Mouse (Mus musculus) CH12.LX (cell line): ENCODE measurements around the gene Glb1. TPM values are rescaled to one million over a fixed set of nuclear protein-coding genes. Genes with fewer than 3 reads are reported as not detected.
A peak's percentile ranks its signal among the peaks of the same experiment; 100 is the strongest.

ENCODE experiments used
- DNase-seq: peaks from one replicate; pipeline ENCODE4 v3.0.0-alpha.2; 2013; ENCODE audit errors: extremely low read depth
- H3K27ac ChIP-seq: 2 replicates; pipeline ENCODE4 v1.5.1; 2012; ENCODE audit warnings: low read depth, mild to moderate bottlenecking, control low read depth, moderate library complexity; ENCODE audit not compliant: insufficient read depth
- H3K27me3 ChIP-seq: replicated peaks from 2 replicates; pipeline ENCODE3; 2012; ENCODE audit warnings: inconsistent platforms
- H3K36me3 ChIP-seq, 2 experiments: replicated peaks in 1 of 2; 2 replicates each; pipeline versions ENCODE3 to v1.6.1; 2012; ENCODE audit warnings: inconsistent platforms in 1 of 2, low read length in 1 of 2, mild to moderate bottlenecking in 1 of 2, mixed read lengths in 1 of 2, moderate library complexity in 1 of 2; ENCODE audit not compliant: control insufficient read depth in 1 of 2, insufficient read depth in 1 of 2
- H3K4me1 ChIP-seq, 2 experiments: 2 replicates each; pipeline ENCODE4 v1.6.1; 2012; ENCODE audit warnings: inconsistent platforms in 1 of 2, moderate library complexity in 1 of 2; ENCODE audit not compliant: insufficient read depth in 2 of 2, control insufficient read depth in 1 of 2
- H3K4me2 ChIP-seq: 2 replicates; pipeline ENCODE4 v1.6.1; 2012; ENCODE audit warnings: low read depth, mild to moderate bottlenecking, control low read depth; ENCODE audit not compliant: poor library complexity, insufficient read depth, severe bottlenecking
- H3K4me3 ChIP-seq, 3 experiments: fragments of 150-350 bp in 1 of 3; sonication (generic) in 1 of 3; replicated peaks in 1 of 3; 2 replicates each; pipeline versions ENCODE3 to v1.5.1; 2011 to 2012; ENCODE audit warnings: low read depth in 2 of 3, low read length in 2 of 3, mild to moderate bottlenecking in 2 of 3, moderate library complexity in 2 of 3, control low read depth in 1 of 3, improper control_type of control experiment in 1 of 3, inconsistent platforms in 1 of 3, mixed read lengths in 1 of 3; ENCODE audit not compliant: poor library complexity in 1 of 3
- H3K79me2 ChIP-seq: replicated peaks from 2 replicates; pipeline ENCODE4 v1.6.1; 2012; ENCODE audit warnings: mild to moderate bottlenecking, moderate library complexity; ENCODE audit not compliant: control insufficient read depth, poor library complexity, insufficient read depth, severe bottlenecking; ENCODE audit errors: extremely low read depth
- H3K9ac ChIP-seq: 2 replicates; pipeline ENCODE4 v1.6.1; 2012; ENCODE audit warnings: low read depth, mild to moderate bottlenecking, control low read depth, moderate library complexity; ENCODE audit not compliant: insufficient read depth
- H3K9me3 ChIP-seq: replicated peaks from 2 replicates; pipeline ENCODE3; 2012; ENCODE audit warnings: low read length, inconsistent platforms, mixed read lengths
- CHD2 ChIP-seq: IDR thresholded peaks from 2 replicates; pipeline ENCODE4 v1.6.1; 2011; ENCODE audit warnings: low read length, improper control_type of control experiment
- CTCF ChIP-seq, 2 experiments: IDR thresholded peaks in 1 of 2; conservative IDR thresholded peaks in 1 of 2; 2 replicates each; pipeline ENCODE4 v1.5.1; 2011 to 2012; ENCODE audit warnings: low read depth in 2 of 2, low read length in 2 of 2, improper control_type of control experiment in 1 of 2, inconsistent platforms in 1 of 2, mild to moderate bottlenecking in 1 of 2, moderate library complexity in 1 of 2
- E2F4 ChIP-seq: IDR thresholded peaks from 2 replicates; pipeline ENCODE4 v1.6.1; 2011; ENCODE audit warnings: low read depth, low read length, improper control_type of control experiment; ENCODE audit not compliant: insufficient replicate concordance
- EP300 ChIP-seq: IDR thresholded peaks from 2 replicates; pipeline ENCODE4 v1.6.1; 2011; ENCODE audit warnings: low read length, improper control_type of control experiment
- GABPA ChIP-seq: IDR thresholded peaks from 2 replicates; pipeline ENCODE4 v1.6.1; 2012; ENCODE audit warnings: low read depth, low read length, improper control_type of control experiment, inconsistent platforms; ENCODE audit not compliant: insufficient replicate concordance
- IRF4 ChIP-seq: IDR thresholded peaks from 2 replicates; pipeline ENCODE4 v1.6.1; 2014; ENCODE audit warnings: low read depth, mild to moderate bottlenecking, inconsistent platforms, low read length, improper control_type of control experiment
- MAFK ChIP-seq: IDR thresholded peaks from 2 replicates; pipeline ENCODE4 v1.6.1; 2011; ENCODE audit warnings: low read length, improper control_type of control experiment; ENCODE audit not compliant: insufficient replicate concordance
- MEF2A ChIP-seq: IDR thresholded peaks from 2 replicates; pipeline ENCODE4 v1.6.1; 2014; ENCODE audit warnings: low read depth, mild to moderate bottlenecking, inconsistent platforms, low read length, improper control_type of control experiment, borderline replicate concordance
- MYC ChIP-seq: IDR thresholded peaks from 2 replicates; pipeline ENCODE4 v1.6.1; 2011; ENCODE audit warnings: low read depth, mild to moderate bottlenecking, improper control_type of control experiment, low read length
- SIN3A ChIP-seq: IDR thresholded peaks from 2 replicates; pipeline ENCODE4 v1.6.1; 2012; ENCODE audit warnings: low read length, improper control_type of control experiment, inconsistent platforms
- SMC3 ChIP-seq: IDR thresholded peaks from 2 replicates; pipeline ENCODE4 v1.6.1; 2011; ENCODE audit warnings: low read depth, low read length, improper control_type of control experiment
- TBP ChIP-seq: conservative IDR thresholded peaks from 2 replicates; pipeline ENCODE4 v1.6.1; 2011; ENCODE audit warnings: low read depth, low read length, improper control_type of control experiment
- TCF12 ChIP-seq: IDR thresholded peaks from 2 replicates; pipeline ENCODE4 v1.6.1; 2014; ENCODE audit warnings: low read depth, mild to moderate bottlenecking, inconsistent platforms, low read length, improper control_type of control experiment
- USF1 ChIP-seq: IDR thresholded peaks from 2 replicates; pipeline ENCODE4 v1.6.1; 2014; ENCODE audit warnings: low read depth, mild to moderate bottlenecking, inconsistent platforms, low read length, improper control_type of control experiment
- USF2 ChIP-seq: conservative IDR thresholded peaks from 2 replicates; pipeline ENCODE4 v1.6.1; 2011; ENCODE audit warnings: low read depth, low read length, improper control_type of control experiment
- ZC3H11A ChIP-seq: IDR thresholded peaks from 2 replicates; pipeline ENCODE4 v1.6.1; 2012; ENCODE audit warnings: low read depth, mild to moderate bottlenecking, inconsistent platforms, low read length, improper control_type of control experiment
- ZKSCAN1 ChIP-seq: IDR thresholded peaks from 2 replicates; pipeline ENCODE4 v1.6.1; 2012; ENCODE audit warnings: low read depth, inconsistent platforms, low read length, improper control_type of control experiment, borderline replicate concordance
- ZMIZ1 ChIP-seq: IDR thresholded peaks from 2 replicates; pipeline ENCODE4 v1.6.1; 2012; ENCODE audit warnings: low read depth, mild to moderate bottlenecking, inconsistent platforms, low read length, improper control_type of control experiment
- ZNF384 ChIP-seq: IDR thresholded peaks from 2 replicates; pipeline ENCODE4 v1.6.1; 2012; ENCODE audit warnings: low read depth, low read length, improper control_type of control experiment, inconsistent platforms
- dilution Hi-C: fragments of 300-500 bp; cut with MboI; formaldehyde crosslinking; loops from 2 replicates; pipeline ENCODE4 v1.14.3; 2020; ENCODE audit warnings: low sequenced_read_pairs; ENCODE audit not compliant: extremely low pct_unique_long_range_greater_than_20kb, extremely low pct_ligation_motif_present
- in situ Hi-C: fragments of 300-500 bp; cut with MboI; formaldehyde crosslinking; loops from 3 replicates; pipeline ENCODE4 v1.14.3; 2019; ENCODE audit warnings: low sequenced_read_pairs, low pct_ligation_motif_present, low pct_unique_long_range_greater_than_20kb, mixed read lengths
- polyA plus RNA-seq: library from polyadenylated mRNA; unstranded; fragments of >175 nt; gene quantifications from 2 replicates; pipeline ENCODE4 v1.2.1, GENCODE M21; 2012; ENCODE audit warnings: low read depth; ENCODE audit not compliant: insufficient read length
- total RNA-seq, 2 experiments: library from RNA; depleted of rRNA; stranded (reverse); fragments of 300-350 nt in 1 of 2; fragments of >200 nt in 1 of 2; gene quantifications; 2 replicates each; pipeline ENCODE4 v1.2.3; 2012 to 2014

Gene Glb1
- total and polyA plus RNA-seq, 3 experiments: 25.7 to 40.7 (median 35.4) TPM

DNA sequence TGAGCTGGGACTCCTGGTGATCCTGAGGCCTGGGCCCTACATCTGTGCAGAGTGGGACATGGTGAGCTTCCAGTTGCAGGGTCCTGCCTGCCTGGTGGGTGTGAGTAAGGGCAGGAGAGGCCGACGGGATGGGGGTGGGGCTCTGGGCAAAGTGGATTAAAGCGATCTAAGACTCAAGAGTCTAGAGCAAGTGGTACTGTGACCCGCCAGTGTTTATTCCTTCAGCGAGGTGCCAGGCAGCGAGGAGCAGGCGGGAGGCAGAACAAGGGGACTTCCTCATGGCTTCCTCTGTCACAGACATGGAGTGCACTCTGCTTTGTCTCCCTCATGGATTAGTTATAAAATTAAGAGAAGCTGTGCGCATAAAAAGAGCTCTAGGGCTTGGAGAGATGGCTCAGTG lies 19.6 kb downstream of the Glb1 start:
- dilution Hi-C loops: no loop called here
- TF ChIP-seq MYC (no peak), SMC3 (no peak), ZC3H11A (no peak), MAFK (no peak), GABPA (no peak), MEF2A (no peak), USF1 (no peak), IRF4 (no peak), ZKSCAN1 (no peak), CHD2 (no peak), EP300 (no peak), TCF12 (no peak), E2F4 (no peak), TBP (no peak), ZMIZ1 (no peak), USF2 (no peak), SIN3A (no peak), ZNF384 (no peak)
- peaks cover 0 to 13% of the 10 kb centered on the region in 2 experiments; a peak in 2 of 4 replicates for H3K4me1 ChIP-seq
- in situ Hi-C loops: no loop called here
- H3K27me3 ChIP-seq: no peaks in the 10 kb centered on the region
- no peak for DNase-seq
- H3K9ac ChIP-seq: no peak overlapping the region
- no peak overlapping the region for H3K27ac ChIP-seq
- H3K36me3 ChIP-seq: peaks cover 30 to 58% of the 10 kb centered on the region in 2 experiments
- H3K4me2 ChIP-seq: no peak overlapping the region
- H3K9me3 ChIP-seq: peaks cover 3% of the 10 kb centered on the region
- no peaks in the 10 kb centered on the region for H3K79me2 ChIP-seq
- H3K4me3 ChIP-seq: no peak overlapping the region

DNA sequence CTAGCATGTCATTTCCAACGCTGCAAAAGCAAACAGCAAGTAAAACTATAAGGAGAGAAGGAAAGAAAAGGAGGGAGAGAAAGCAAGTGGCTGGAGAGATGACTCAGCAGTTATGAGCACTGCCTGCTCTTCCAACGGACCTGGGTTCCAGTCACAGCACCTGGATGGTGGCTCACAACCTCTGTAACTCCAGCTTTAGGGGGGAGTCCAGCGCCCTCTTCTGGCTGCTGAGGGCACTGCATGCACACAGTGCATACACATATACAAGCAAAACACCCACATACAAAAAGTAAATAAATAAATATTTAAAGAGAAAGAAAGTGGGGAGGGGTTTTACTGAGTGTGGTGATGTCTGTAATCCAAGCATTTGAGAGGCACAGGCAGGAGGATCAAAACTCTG lies 20.2 kb downstream of the Glb1 start:
- Histone ChIP-seq H3K27ac (no peak overlapping the region), H3K9me3 (peaks cover 8% of the 10 kb centered on the region)
- TF ChIP-seq TCF12 (no peak), MAFK (peak; percentile 43; the same call in 1 of the 2 replicates), CTCF (conservative IDR thresholded peaks at IDR 0.05 in 1 of 2, IDR thresholded peaks at IDR 0.05 in 1 of 2; ENCODE audit: low read depth in 2 of 2, low read length in 2 of 2) (peak in 1 of 2 experiments; percentile 34; a peak in 3 of 4 replicates)
- TF ChIP-seq, all 38 proteins: peak for 2
- dilution Hi-C loops: no loop called here
- H3K4me2 ChIP-seq: no peak overlapping the region
- in situ Hi-C loops: no loop called here
- no peaks in the 10 kb centered on the region for H3K27me3 ChIP-seq
- no peaks in the 10 kb centered on the region for H3K79me2 ChIP-seq
- peaks cover 0 to 13% of the 10 kb centered on the region in 2 experiments; a peak in 2 of 4 replicates for H3K4me1 ChIP-seq
- no peak for DNase-seq
- H3K4me3 ChIP-seq: no peak overlapping the region
- H3K36me3 ChIP-seq: peaks cover 36 to 64% of the 10 kb centered on the region in 2 experiments
- no peak overlapping the region for H3K9ac ChIP-seq
